Mouse (Mus musculus): ENCODE measurements around the gene Slc43a1. TPM values are rescaled to one million over a fixed set of nuclear protein-coding genes. Genes with fewer than 3 reads are reported as not detected.

Gene Slc43a1
- total RNA-seq (2023), result 1.4 TPM

GRCm38 (mm10) chr2:84838593-84838949, at the start of gene Slc43a1:
TSS of gene Slc43a1 (plus strand) at chr2:84838850.

GRCm38 (mm10) chr2:84798493-84798921, 40.1 kb upstream of the Slc43a1 start, which contains the start of gene Ube2l6:
TSS of gene Ube2l6 (plus strand) at chr2:84798828.

GRCm38 (mm10) chr2:84822552-84822951, 16.1 kb upstream of the Slc43a1 start, which contains the start of gene Smtnl1:
TSS of gene Smtnl1 (minus strand) at chr2:84822652.

GRCm38 (mm10) chr2:84826488-84827282, 12.0 kb upstream of the Slc43a1 start, which contains the start of gene Timm10:
TSS of gene Timm10 (plus strand) at chr2:84826997.

GRCm38 (mm10) chr2:84886234-84886731, 47.6 kb downstream of the Slc43a1 start, which contains the start of gene Rtn4rl2:
TSS of gene Rtn4rl2 (minus strand) at chr2:84886710.

Other genes with a start within 250 kb of the Slc43a1 start
- 1.4 TPM for gene Ctnnd1, start 188.1 kb upstream of the Slc43a1 start, total RNA-seq (2023)
- 0.18 TPM for gene Btbd18, start 179.8 kb upstream of the Slc43a1 start, total RNA-seq (2023)
- gene Selenoh, start 168.1 kb upstream of the Slc43a1 start, total RNA-seq (2023), result 36.1 TPM
- gene Gm28635, start 160.8 kb upstream of the Slc43a1 start, total RNA-seq (2023), result not detected
- gene Med19, start 160.4 kb upstream of the Slc43a1 start, total RNA-seq (2023), result 12.3 TPM
- gene Tmx2, start 159.7 kb upstream of the Slc43a1 start, total RNA-seq (2023), result 29.7 TPM
- gene Zdhhc5, start 123.7 kb upstream of the Slc43a1 start, total RNA-seq (2023), result 53.3 TPM
- 28.8 TPM for gene Clp1, start 111.5 kb upstream of the Slc43a1 start, total RNA-seq (2023)
- 1.9 TPM for gene Ypel4, start 104.8 kb upstream of the Slc43a1 start, total RNA-seq (2023)
- not detected for gene Gm19426, start 95.2 kb upstream of the Slc43a1 start, total RNA-seq (2023)
- not detected for gene Serping1, start 63.4 kb upstream of the Slc43a1 start, total RNA-seq (2023)
- 13.1 TPM for gene Ube2l6, start 40.0 kb upstream of the Slc43a1 start, total RNA-seq (2023)
- gene Smtnl1, start 16.2 kb upstream of the Slc43a1 start, total RNA-seq (2023), result not detected
- gene Timm10, start 11.9 kb upstream of the Slc43a1 start, total RNA-seq (2023), result 9.4 TPM
- not detected for gene Rtn4rl2, start 47.9 kb downstream of the Slc43a1 start, total RNA-seq (2023)
- 2.4 TPM for gene Slc43a3, start 97.7 kb downstream of the Slc43a1 start, total RNA-seq (2023)
- 3.1 TPM for gene Prg2, start 141.6 kb downstream of the Slc43a1 start, total RNA-seq (2023)
- not detected for gene Prg3, start 149.4 kb downstream of the Slc43a1 start, total RNA-seq (2023)
- 161 TPM for gene Ssrp1, start 198.4 kb downstream of the Slc43a1 start, total RNA-seq (2023)
- gene P2rx3, start 198.6 kb downstream of the Slc43a1 start, total RNA-seq (2023), result 0.88 TPM
- 29.9 TPM for gene Tnks1bp1, start 209.2 kb downstream of the Slc43a1 start, total RNA-seq (2023)

Data from CD4-positive naive resting alpha-beta T cell, adult 76 days (primary cell).